Mouse (Mus musculus): ENCODE data around the gene C2cd2l. TPM values are rescaled to one million over a fixed set of nuclear protein-coding genes. Genes with fewer than 3 reads are reported as not detected.

Gene C2cd2l
- total and polyA plus RNA-seq, 3 experiments: 4.7 to 10.9 TPM; not detected in 1

- Histone ChIP-seq H3K79me2 (ENCODE audit: control insufficient read depth, insufficient read depth, low read length, poor library complexity) (no peaks in the 10 kb centered on the region), H3K9me3 (replicated peaks; ENCODE audit: insufficient read depth, low read length) (no peaks in the 10 kb centered on the region), H3K36me3 (ENCODE audit: control insufficient read depth in 1 of 2, insufficient read depth in 2 of 2, low read length in 2 of 2) (peaks cover 0 to 19% of the 10 kb centered on the region in 2 experiments; a peak in 2 of 4 replicates), H3K4me1 (ENCODE audit: control insufficient read depth in 1 of 2, insufficient read depth in 2 of 2, low read length in 2 of 2) (no peaks in the 10 kb centered on the region), H3K27ac (ENCODE audit: control insufficient read depth, low read depth, low read length) (no peak overlapping the region), H3K9ac (ENCODE audit: control insufficient read depth, low read depth, low read length, poor library complexity, severe bottlenecking) (no peak overlapping the region), H3K4me3 (ENCODE audit: control insufficient read depth in 1 of 2, insufficient read depth in 1 of 2, low read depth in 2 of 2, low read length in 2 of 2) (no peak overlapping the region), H3K27me3 (ENCODE audit: control insufficient read depth in 1 of 2, insufficient read depth in 2 of 2, low read length in 2 of 2) (no peaks in the 10 kb centered on the region)
- no peak for TF ChIP-seq MAFK (IDR thresholded peaks at IDR 0.05; ENCODE audit: borderline replicate concordance, low read depth, low read length)
- no peak for TF ChIP-seq POLR2AphosphoS5 (IDR thresholded peaks at IDR 0.05; ENCODE audit: borderline replicate concordance, low read depth, low read length)
- TF ChIP-seq MEF2A (IDR thresholded peaks at IDR 0.05; ENCODE audit: extremely low read depth, insufficient replicate concordance, low read depth, low read length, poor library complexity, severe bottlenecking): no peak
- no peak for TF ChIP-seq POLR2AphosphoS2 (IDR thresholded peaks at IDR 0.05; ENCODE audit: low read length)
- no peak for TF ChIP-seq E2F4 (IDR thresholded peaks at IDR 0.05; ENCODE audit: borderline replicate concordance, low read depth, low read length)
- no peak for TF ChIP-seq RAD21 (IDR thresholded peaks at IDR 0.05; ENCODE audit: low read depth, low read length)
- TF ChIP-seq ZNF384 (IDR thresholded peaks at IDR 0.05; ENCODE audit: low read depth, low read length): no peak
- no peak for TF ChIP-seq USF2 (IDR thresholded peaks at IDR 0.05; ENCODE audit: borderline replicate concordance in 1 of 2, insufficient read depth in 1 of 2, low read depth in 1 of 2, low read length in 2 of 2)
- TF ChIP-seq POLR2A (IDR thresholded peaks at IDR 0.05; ENCODE audit: control insufficient read depth in 1 of 2, insufficient read depth in 1 of 2, low read depth in 1 of 2, low read length in 2 of 2, poor library complexity in 1 of 2): no peak
- TF ChIP-seq ZMIZ1 (IDR thresholded peaks at IDR 0.05; ENCODE audit: low read depth, low read length): no peak
- TF ChIP-seq GABPA (IDR thresholded peaks at IDR 0.05; ENCODE audit: low read depth, low read length): no peak
- TF ChIP-seq CHD2 (IDR thresholded peaks at IDR 0.05; ENCODE audit: low read length): no peak
- no peak for TF ChIP-seq NELFE (IDR thresholded peaks at IDR 0.05; ENCODE audit: low read depth, low read length)
- no peak for TF ChIP-seq TAL1 (IDR thresholded peaks at IDR 0.05; ENCODE audit: low read length)
- TF ChIP-seq USF1 (IDR thresholded peaks at IDR 0.05; ENCODE audit: low read depth, low read length): no peak
- TF ChIP-seq MXI1 (IDR thresholded peaks at IDR 0.05; ENCODE audit: low read depth, low read length): no peak
- no peak for TF ChIP-seq UBTF (IDR thresholded peaks at IDR 0.05; ENCODE audit: borderline replicate concordance, insufficient read depth, low read depth, low read length)
- no peak for TF ChIP-seq MYB (IDR thresholded peaks at IDR 0.05; ENCODE audit: low read depth, low read length)
- TF ChIP-seq TBP (IDR thresholded peaks at IDR 0.05; ENCODE audit: low read depth, low read length): no peak
- TF ChIP-seq ELF1 (IDR thresholded peaks at IDR 0.05; ENCODE audit: low read depth, low read length): no peak
- no peak for DNase-seq (ENCODE audit: low read depth, low spot score)
Measured at GRCm38 (mm10) chr9:44351396-44351795, 31.3 kb upstream of the C2cd2l start.

GRCm38 (mm10) chr9:44348546-44348945 lies 28.5 kb upstream of the C2cd2l start:
- no peak overlapping the region for H3K4me3 ChIP-seq (ENCODE audit: control insufficient read depth in 1 of 2, insufficient read depth in 1 of 2, low read depth in 2 of 2, low read length in 2 of 2)
- H3K36me3 ChIP-seq (ENCODE audit: control insufficient read depth in 1 of 2, insufficient read depth in 2 of 2, low read length in 2 of 2): peaks cover 6 to 10% of the 10 kb centered on the region in 2 experiments
- no peak for TF ChIP-seq HCFC1 (IDR thresholded peaks at IDR 0.05; ENCODE audit: low read depth, low read length)
- TF ChIP-seq SMC3 (IDR thresholded peaks at IDR 0.05; ENCODE audit: low read depth, low read length): peak; percentile 12; the same call in 1 of the 2 replicates
- no peak for TF ChIP-seq E2F4 (IDR thresholded peaks at IDR 0.05; ENCODE audit: borderline replicate concordance, low read depth, low read length)
- no peak for TF ChIP-seq USF1 (IDR thresholded peaks at IDR 0.05; ENCODE audit: low read depth, low read length)
- TF ChIP-seq CTCF (IDR thresholded peaks at IDR 0.05 in 2 of 3, conservative IDR thresholded peaks at IDR 0.05 in 1 of 3; ENCODE audit: control insufficient read depth in 1 of 3, insufficient read depth in 1 of 3, low read depth in 2 of 3, low read length in 3 of 3, poor library complexity in 1 of 3, severe bottlenecking in 1 of 3): peak in 2 of 3 experiments; percentile 34 to 36; a peak in 3 of 6 replicates

More at GRCm38 (mm10) chr9:44348546-44348945, 28.5 kb upstream of the C2cd2l start:
- no peaks in the 10 kb centered on the region; the same call in 1 of the 2 replicates for H3K79me2 ChIP-seq (ENCODE audit: control insufficient read depth, insufficient read depth, low read length, poor library complexity)
- no peak overlapping the region for H3K9ac ChIP-seq (ENCODE audit: control insufficient read depth, low read depth, low read length, poor library complexity, severe bottlenecking)
- peak; percentile 52 for DNase-seq (ENCODE audit: low read depth, low spot score)
- 0 out of 4 replicates have a peak, but pooled peaks cover 0 to 4% of the 10 kb centered on the region in 2 experiments for H3K4me1 ChIP-seq (ENCODE audit: control insufficient read depth in 1 of 2, insufficient read depth in 2 of 2, low read length in 2 of 2)
- H3K9me3 ChIP-seq (replicated peaks; ENCODE audit: insufficient read depth, low read length): no peaks in the 10 kb centered on the region
- H3K27ac ChIP-seq (ENCODE audit: control insufficient read depth, low read depth, low read length): no peak overlapping the region
- H3K27me3 ChIP-seq (ENCODE audit: control insufficient read depth in 1 of 2, insufficient read depth in 2 of 2, low read length in 2 of 2): no peaks in the 10 kb centered on the region

Measured in MEL (cell line).